Mouse (Mus musculus): Measurements from ENCODE around the gene Gm960. TPM values are rescaled to one million over a fixed set of nuclear protein-coding genes. Genes with fewer than 3 reads are reported as not detected.

Gene Gm960
- polyA plus RNA-seq, 1 experiment from 2014 or later, result 6.7 TPM

GRCm38 (mm10) chr19:4717281-4717680, 18.8 kb upstream of the Gm960 start:
- Histone ChIP-seq H3K27ac (ENCODE audit: low read depth, low read length) (no peak overlapping the region), H3K36me3 (ENCODE audit: control insufficient read depth, insufficient read depth, low read length) (no peaks in the 10 kb centered on the region; the same call in 1 of the 2 replicates), H3K4me1 (ENCODE audit: control insufficient read depth, insufficient read depth, low read depth, low read length) (peaks cover 11% of the 10 kb centered on the region), H3K27me3 (replicated peaks; ENCODE audit: control insufficient read depth, insufficient read depth, low read length) (no peaks in the 10 kb centered on the region), H3K4me3 (ENCODE audit: low read length) (no peak overlapping the region), H3K9ac (ENCODE audit: low read depth, low read length) (no peak overlapping the region), H3K4me2 (ENCODE audit: low read length) (no peak overlapping the region), H3K9me3 (ENCODE audit: control insufficient read depth, low read length) (no peaks in the 10 kb centered on the region)
- ATAC-seq, result no peak
- 98% methylated on average over 2 of the region's 2 CpGs for WGBS

DNA sequence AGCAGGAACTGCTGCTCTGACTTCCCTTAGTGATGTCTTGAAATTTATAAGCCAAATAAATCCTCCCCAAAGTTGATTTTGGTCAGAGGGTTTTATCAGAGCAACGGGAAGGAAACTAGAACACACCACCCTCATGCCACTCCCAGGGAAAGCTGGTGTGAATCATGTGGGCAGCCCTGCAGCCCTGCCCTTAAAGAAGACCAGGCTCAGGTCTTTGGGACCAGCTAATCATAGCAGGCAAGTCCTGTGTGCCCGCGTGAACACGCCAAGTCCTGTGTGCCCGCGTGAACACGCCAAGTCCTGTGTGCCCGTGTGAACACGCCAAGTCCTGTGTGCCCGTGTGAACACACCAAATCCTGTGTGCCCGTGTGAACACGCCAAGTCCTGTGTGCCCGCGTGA, 18.3 kb upstream of the Gm960 start:
- no peaks in the 10 kb centered on the region; the same call in 1 of the 2 replicates for H3K36me3 ChIP-seq (ENCODE audit: control insufficient read depth, insufficient read depth, low read length)
- no peaks in the 10 kb centered on the region for H3K9me3 ChIP-seq (ENCODE audit: control insufficient read depth, low read length)
- H3K27ac ChIP-seq (ENCODE audit: low read depth, low read length), result no peak overlapping the region
- H3K4me3 ChIP-seq (ENCODE audit: low read length), result no peak overlapping the region
- 98% methylated on average over 14 of the region's 14 CpGs for WGBS
- no peak overlapping the region for H3K9ac ChIP-seq (ENCODE audit: low read depth, low read length)
- peaks cover 11% of the 10 kb centered on the region for H3K4me1 ChIP-seq (ENCODE audit: control insufficient read depth, insufficient read depth, low read depth, low read length)
- no peak overlapping the region for H3K4me2 ChIP-seq (ENCODE audit: low read length)
- ATAC-seq, result no peak
- no peaks in the 10 kb centered on the region for H3K27me3 ChIP-seq (replicated peaks; ENCODE audit: control insufficient read depth, insufficient read depth, low read length)

- 40% methylated on average over 3 of the region's 3 CpGs for WGBS
- Histone ChIP-seq H3K4me2 (ENCODE audit: low read length) (peak overlapping the region; percentile 77), H3K27me3 (replicated peaks; ENCODE audit: control insufficient read depth, insufficient read depth, low read length) (no peaks in the 10 kb centered on the region), H3K4me1 (ENCODE audit: control insufficient read depth, insufficient read depth, low read depth, low read length) (peaks cover 15% of the 10 kb centered on the region), H3K4me3 (ENCODE audit: low read length) (peak overlapping the region; percentile 79), H3K27ac (ENCODE audit: low read depth, low read length) (no peak overlapping the region), H3K36me3 (ENCODE audit: control insufficient read depth, insufficient read depth, low read length) (no peaks in the 10 kb centered on the region), H3K9me3 (ENCODE audit: control insufficient read depth, low read length) (no peaks in the 10 kb centered on the region), H3K9ac (ENCODE audit: low read depth, low read length) (peak overlapping the region; percentile 52)
- ATAC-seq, result no peak
Measured at GRCm38 (mm10) chr19:4713886-4714285, 15.4 kb upstream of the Gm960 start.

- peak overlapping the region; percentile 88 for H3K9ac ChIP-seq (ENCODE audit: low read depth, low read length)
- H3K4me3 ChIP-seq (ENCODE audit: low read length), result peak overlapping the region; percentile 79
- H3K9me3 ChIP-seq (ENCODE audit: control insufficient read depth, low read length), result no peaks in the 10 kb centered on the region
- 22% methylated on average over 13 of the region's 13 CpGs for WGBS
- H3K4me1 ChIP-seq (ENCODE audit: control insufficient read depth, insufficient read depth, low read depth, low read length), result peaks cover 15% of the 10 kb centered on the region
- peak overlapping the region; percentile 95 for H3K27ac ChIP-seq (ENCODE audit: low read depth, low read length)
- peak overlapping the region; percentile 77 for H3K4me2 ChIP-seq (ENCODE audit: low read length)
- ATAC-seq, result no peak
- H3K36me3 ChIP-seq (ENCODE audit: control insufficient read depth, insufficient read depth, low read length), result no peaks in the 10 kb centered on the region
- no peaks in the 10 kb centered on the region for H3K27me3 ChIP-seq (replicated peaks; ENCODE audit: control insufficient read depth, insufficient read depth, low read length)
Measured at GRCm38 (mm10) chr19:4712781-4713526, 14.5 kb upstream of the Gm960 start.

DNA sequence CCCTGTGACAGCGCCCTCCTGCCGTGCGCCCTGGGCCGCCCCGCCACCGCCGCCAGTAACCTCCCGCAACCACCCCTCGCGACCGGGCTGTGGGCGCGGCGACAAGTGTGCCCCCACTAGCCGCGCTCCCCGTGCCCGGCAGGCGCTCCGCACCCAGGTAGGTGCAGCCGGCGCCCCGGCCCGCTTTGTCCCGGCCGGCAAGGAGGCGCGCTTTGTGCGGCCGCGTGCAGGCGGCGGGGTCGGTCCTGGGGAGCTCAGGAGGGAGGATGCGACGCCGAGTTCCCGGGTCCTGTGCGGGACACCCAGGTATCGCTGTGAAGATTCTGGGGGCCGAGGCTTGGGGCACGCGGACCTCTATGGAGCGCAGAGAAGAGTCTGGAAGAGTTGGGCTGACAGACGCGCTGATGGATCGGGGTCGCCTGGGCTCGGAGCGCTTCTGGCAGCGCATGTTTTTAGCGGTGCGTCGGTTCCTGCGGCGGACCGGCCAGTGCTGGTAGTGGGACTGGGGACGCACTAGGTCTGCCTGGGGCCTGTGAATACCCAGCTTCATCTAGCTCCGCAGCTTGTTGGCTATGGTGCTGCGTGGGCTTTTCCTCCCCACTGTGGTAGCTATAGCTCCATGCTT, 13.8 kb upstream of the Gm960 start:
- Histone ChIP-seq H3K4me2 (ENCODE audit: low read length) (peak overlapping the region; percentile 77), H3K27me3 (replicated peaks; ENCODE audit: control insufficient read depth, insufficient read depth, low read length) (no peaks in the 10 kb centered on the region), H3K27ac (ENCODE audit: low read depth, low read length) (peak overlapping the region; percentile 95), H3K9ac (ENCODE audit: low read depth, low read length) (peak overlapping the region; percentile 88), H3K4me1 (ENCODE audit: control insufficient read depth, insufficient read depth, low read depth, low read length) (peaks cover 15% of the 10 kb centered on the region), H3K4me3 (ENCODE audit: low read length) (peak overlapping the region; percentile 79), H3K36me3 (ENCODE audit: control insufficient read depth, insufficient read depth, low read length) (no peaks in the 10 kb centered on the region), H3K9me3 (ENCODE audit: control insufficient read depth, low read length) (no peaks in the 10 kb centered on the region)
- peak; percentile 74 for ATAC-seq
- WGBS, result under 1% methylated on average over 57 of the region's 60 CpGs

GRCm38 (mm10) chr19:4711601-4712155, 13.2 kb upstream of the Gm960 start:
- WGBS, result under 1% methylated on average over 46 of the region's 65 CpGs
- H3K4me3 ChIP-seq (ENCODE audit: low read length), result peak overlapping the region; percentile 79
- no peaks in the 10 kb centered on the region for H3K36me3 ChIP-seq (ENCODE audit: control insufficient read depth, insufficient read depth, low read length)
- H3K9me3 ChIP-seq (ENCODE audit: control insufficient read depth, low read length), result no peaks in the 10 kb centered on the region
- H3K27ac ChIP-seq (ENCODE audit: low read depth, low read length), result peak overlapping the region; percentile 95
- peak overlapping the region; percentile 88 for H3K9ac ChIP-seq (ENCODE audit: low read depth, low read length)
- peaks cover 15% of the 10 kb centered on the region for H3K4me1 ChIP-seq (ENCODE audit: control insufficient read depth, insufficient read depth, low read depth, low read length)
- H3K27me3 ChIP-seq (replicated peaks; ENCODE audit: control insufficient read depth, insufficient read depth, low read length), result no peaks in the 10 kb centered on the region
- ATAC-seq, result peak; percentile 78
- H3K4me2 ChIP-seq (ENCODE audit: low read length), result peak overlapping the region; percentile 77

- peaks cover 15% of the 10 kb centered on the region for H3K4me1 ChIP-seq (ENCODE audit: control insufficient read depth, insufficient read depth, low read depth, low read length)
- 6% methylated on average over 13 of the region's 13 CpGs for WGBS
Measured at GRCm38 (mm10) chr19:4711098-4711600, 12.7 kb upstream of the Gm960 start, which contains the start of gene Sptbn2. Gene Sptbn2 (plus strand): TSS chr19:4711167.

GRCm38 (mm10) chr19:4708765-4709164, 10.3 kb upstream of the Gm960 start:
- 87% methylated on average over 10 of the region's 10 CpGs for WGBS
- H3K4me3 ChIP-seq (ENCODE audit: low read length), result no peak overlapping the region
- H3K4me1 ChIP-seq (ENCODE audit: control insufficient read depth, insufficient read depth, low read depth, low read length), result peaks cover 6% of the 10 kb centered on the region
- H3K36me3 ChIP-seq (ENCODE audit: control insufficient read depth, insufficient read depth, low read length), result no peaks in the 10 kb centered on the region
- no peaks in the 10 kb centered on the region for H3K27me3 ChIP-seq (replicated peaks; ENCODE audit: control insufficient read depth, insufficient read depth, low read length)
- H3K9me3 ChIP-seq (ENCODE audit: control insufficient read depth, low read length), result no peaks in the 10 kb centered on the region
- no peak for ATAC-seq
- no peak overlapping the region for H3K4me2 ChIP-seq (ENCODE audit: low read length)
- no peak overlapping the region for H3K27ac ChIP-seq (ENCODE audit: low read depth, low read length)
- no peak overlapping the region for H3K9ac ChIP-seq (ENCODE audit: low read depth, low read length)

More at GRCm38 (mm10) chr19:4711098-4711600, 12.7 kb upstream of the Gm960 start, which contains the start of gene Sptbn2:
- peak; percentile 46; the same call in 1 of the 2 replicates for ATAC-seq
- Histone ChIP-seq H3K4me2 (ENCODE audit: low read length) (peak within 1 kb of the TSS; percentile 77), H3K27ac (ENCODE audit: low read depth, low read length) (peak within 1 kb of the TSS; percentile 95), H3K36me3 (ENCODE audit: control insufficient read depth, insufficient read depth, low read length) (no peaks in the 10 kb centered on the region), H3K27me3 (replicated peaks; ENCODE audit: control insufficient read depth, insufficient read depth, low read length) (no peaks in the 10 kb centered on the region), H3K9me3 (ENCODE audit: control insufficient read depth, low read length) (no peaks in the 10 kb centered on the region), H3K4me3 (ENCODE audit: low read length) (peak within 1 kb of the TSS; percentile 79), H3K9ac (ENCODE audit: low read depth, low read length) (peak within 1 kb of the TSS; percentile 88)

DNA sequence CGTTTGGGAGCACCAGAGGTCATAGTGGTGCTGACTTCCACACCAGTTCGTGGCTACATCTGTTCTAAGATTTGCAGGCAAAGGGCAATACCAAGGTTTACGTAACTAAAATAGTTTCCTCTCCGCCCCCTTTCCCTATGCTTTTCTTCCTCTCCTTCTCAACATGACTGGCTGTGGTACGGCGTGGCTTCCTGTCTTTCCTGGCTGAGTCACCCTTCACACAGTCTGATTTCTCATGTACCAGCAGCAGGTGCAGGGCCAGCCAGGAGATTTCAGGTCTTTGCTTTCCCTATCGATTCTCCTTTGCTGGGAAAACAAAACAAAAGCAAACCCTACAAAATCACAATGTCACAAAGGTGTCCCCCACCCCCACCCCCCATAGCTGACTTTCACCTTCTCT, 2.8 kb upstream of the Gm960 start:
- no peak for ATAC-seq
- Histone ChIP-seq H3K27me3 (replicated peaks; ENCODE audit: control insufficient read depth, insufficient read depth, low read length) (no peaks in the 10 kb centered on the region), H3K36me3 (ENCODE audit: control insufficient read depth, insufficient read depth, low read length) (no peaks in the 10 kb centered on the region), H3K4me3 (ENCODE audit: low read length) (no peak overlapping the region), H3K9me3 (ENCODE audit: control insufficient read depth, low read length) (no peaks in the 10 kb centered on the region), H3K9ac (ENCODE audit: low read depth, low read length) (no peak overlapping the region), H3K27ac (ENCODE audit: low read depth, low read length) (no peak overlapping the region), H3K4me2 (ENCODE audit: low read length) (no peak overlapping the region), H3K4me1 (ENCODE audit: control insufficient read depth, insufficient read depth, low read depth, low read length) (peaks cover 8% of the 10 kb centered on the region)
- WGBS, result 75% methylated on average over 7 of the region's 7 CpGs

Data from hindbrain, embryonic 16.5 days (tissue).